Mouse (Mus musculus) myocyte (in vitro differentiated cells): Measurements from ENCODE around the gene Mrps18c. TPM values are rescaled to one million over a fixed set of nuclear protein-coding genes. Genes with fewer than 3 reads are reported as not detected.

Experiments used
- H3K27me3 ChIP-seq: one replicate; pipeline ENCODE4 v1.6.1; 2011; ENCODE audit not compliant: control insufficient read depth, insufficient read depth, insufficient read length
- H3K36me3 ChIP-seq: one replicate; pipeline ENCODE4 v1.6.1; 2011; ENCODE audit not compliant: control insufficient read depth, insufficient read depth
- H3K4me2 ChIP-seq: one replicate; pipeline ENCODE4 v1.6.1; 2011; ENCODE audit warnings: low read depth, control low read depth
- H3K4me3 ChIP-seq: one replicate; pipeline ENCODE4 v1.5.1; 2011; ENCODE audit warnings: mild to moderate bottlenecking, control low read depth, moderate library complexity
- H3K79me2 ChIP-seq: one replicate; pipeline ENCODE4 v1.6.1; 2011; ENCODE audit not compliant: control insufficient read depth, insufficient read depth
- H3ac ChIP-seq: one replicate; pipeline ENCODE4 v1.6.1; 2011; ENCODE audit not compliant: control insufficient read depth, insufficient read length
- CEBPB ChIP-seq: IDR thresholded peaks from 2 replicates; pipeline ENCODE4 v1.6.1; 2011; ENCODE audit warnings: mild to moderate bottlenecking, moderate library complexity; ENCODE audit not compliant: poor library complexity, insufficient read depth, severe bottlenecking
- E2F4 ChIP-seq: IDR thresholded peaks from one replicate; pipeline ENCODE4 v1.6.1; 2011; ENCODE audit warnings: mild to moderate bottlenecking, control low read depth, moderate library complexity; ENCODE audit not compliant: insufficient read depth
- MAX ChIP-seq: IDR thresholded peaks from one replicate; pipeline ENCODE4 v1.6.1; 2011; ENCODE audit warnings: low read depth, mild to moderate bottlenecking, control low read depth
- MYOD1 ChIP-seq, 3 experiments: IDR thresholded peaks; one replicate each; pipeline ENCODE4 v1.6.1; 2011; ENCODE audit warnings: control low read depth in 2 of 3, low read depth in 2 of 3, mild to moderate bottlenecking in 2 of 3, moderate library complexity in 1 of 3; ENCODE audit not compliant: insufficient read length in 2 of 3, control insufficient read depth in 1 of 3
- MYOG ChIP-seq, 3 experiments: IDR thresholded peaks; one replicate each; pipeline ENCODE4 v1.6.1; 2011; ENCODE audit warnings: control low read depth in 2 of 3, low read depth in 2 of 3, mild to moderate bottlenecking in 2 of 3; ENCODE audit not compliant: insufficient read length in 2 of 3, control insufficient read depth in 1 of 3, insufficient read depth in 1 of 3
- POLR2A ChIP-seq: IDR thresholded peaks from one replicate; pipeline ENCODE4 v1.6.1; 2011; ENCODE audit warnings: low read depth, mild to moderate bottlenecking, control low read depth, moderate library complexity; ENCODE audit not compliant: insufficient read length
- POLR2AphosphoS2 ChIP-seq: IDR thresholded peaks from one replicate; pipeline ENCODE4 v1.6.1; 2011; ENCODE audit warnings: low read depth, control low read depth; ENCODE audit not compliant: insufficient read length
- REST ChIP-seq: IDR thresholded peaks from one replicate; pipeline ENCODE4 v1.6.1; 2011; ENCODE audit warnings: mild to moderate bottlenecking, control low read depth, moderate library complexity; ENCODE audit not compliant: insufficient read depth, insufficient read length
- SRF ChIP-seq: IDR thresholded peaks from one replicate; pipeline ENCODE4 v1.6.1; 2011; ENCODE audit warnings: low read depth; ENCODE audit not compliant: control insufficient read depth, insufficient read length
- TCF12 ChIP-seq: IDR thresholded peaks from one replicate; pipeline ENCODE4 v1.6.1; 2011; ENCODE audit warnings: mild to moderate bottlenecking, control low read depth; ENCODE audit not compliant: poor library complexity, insufficient read depth, severe bottlenecking
- TCF3 ChIP-seq: IDR thresholded peaks from one replicate; pipeline ENCODE4 v1.6.1; 2011; ENCODE audit warnings: low read depth, control low read depth; ENCODE audit not compliant: insufficient read length
- USF1 ChIP-seq: IDR thresholded peaks from one replicate; pipeline ENCODE4 v1.6.1; 2011; ENCODE audit warnings: low read depth, mild to moderate bottlenecking, control low read depth, moderate library complexity
- polyA plus RNA-seq: library from polyadenylated mRNA; unstranded; fragments of >200 nt; fragmentation: generic; extraction: Trizol; gene quantifications from one replicate; pipeline ENCODE4 v1.2.1, GENCODE M21; 2012; ENCODE audit warnings: missing spikeins

Mrps18c gene
- polyA plus RNA-seq, result 71.7 TPM

DNA sequence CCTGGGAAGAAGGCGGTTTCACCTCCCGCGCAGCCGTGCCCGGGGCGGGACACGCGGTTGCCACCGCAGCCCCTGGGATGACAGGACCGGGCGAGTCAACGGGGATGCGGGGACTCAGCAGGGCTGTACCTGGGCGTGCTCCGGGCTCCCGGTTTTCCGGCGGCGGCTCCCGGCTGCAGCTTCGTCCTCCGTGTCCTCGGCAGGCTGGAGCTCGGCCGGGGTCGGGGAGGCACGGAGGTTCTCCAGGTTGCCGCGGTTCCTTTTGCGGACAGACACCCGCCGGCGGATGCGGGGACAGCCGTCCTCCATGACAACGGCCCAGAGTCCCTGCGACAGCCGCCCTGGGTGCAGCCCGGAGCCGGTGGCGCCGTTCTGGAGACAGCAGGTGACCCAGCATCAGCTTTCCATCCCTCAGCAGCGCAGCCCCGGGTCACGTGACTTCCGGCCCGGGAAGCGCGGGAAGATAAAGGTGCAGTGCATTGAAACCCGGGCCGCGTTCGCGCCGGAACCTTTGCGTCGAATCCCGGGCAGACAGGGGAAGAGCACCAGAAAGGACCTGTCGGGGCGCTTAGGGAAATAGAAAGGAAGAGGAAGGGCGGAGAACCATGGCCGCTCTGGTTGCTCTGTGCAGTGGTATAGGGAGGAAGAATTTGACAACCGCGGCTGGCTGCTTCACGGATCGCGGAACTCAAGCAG, at the start of gene Mrps18c, which contains the start of gene Helq:
Mrps18c (plus strand) TSS at position 463 of the 696 bp plus-strand sequence.
Helq (minus strand) TSS at position 434 of the 696 bp plus-strand sequence.
- peaks cover 7% of the 10 kb centered on the region for H3K36me3 ChIP-seq
- H3K27me3 ChIP-seq, result no peaks in the 10 kb centered on the region
- H3K4me3 ChIP-seq, result peak within 1 kb of the TSS; percentile 58
- H3ac ChIP-seq, result peak within 1 kb of the TSS; percentile 41
- TF ChIP-seq CEBPB, result no peak
- TF ChIP-seq MAX, result peak; percentile 27
- TF ChIP-seq TCF12, result no peak
- no peak for TF ChIP-seq TCF3
- peak in 1 of 3 experiments; percentile 37 for TF ChIP-seq MYOD1 (IDR thresholded peaks at IDR 0.05; ENCODE audit: control insufficient read depth in 1 of 3, insufficient read length in 2 of 3, low read depth in 2 of 3)
- TF ChIP-seq USF1, result peak; percentile 92
- TF ChIP-seq MYOG (IDR thresholded peaks at IDR 0.05; ENCODE audit: control insufficient read depth in 1 of 3, insufficient read depth in 1 of 3, insufficient read length in 2 of 3, low read depth in 2 of 3), result peak in 1 of 3 experiments; percentile 53
- no peak for TF ChIP-seq REST
- TF ChIP-seq E2F4, result peak; percentile 79
- TF ChIP-seq SRF, result peak; percentile 31
- peak; percentile 50 for TF ChIP-seq POLR2AphosphoS2
- TF ChIP-seq POLR2A, result peak; percentile 60
- H3K79me2 ChIP-seq, result peaks cover 11% of the 10 kb centered on the region
- peak within 1 kb of the TSS; percentile 91 for H3K4me2 ChIP-seq

DNA sequence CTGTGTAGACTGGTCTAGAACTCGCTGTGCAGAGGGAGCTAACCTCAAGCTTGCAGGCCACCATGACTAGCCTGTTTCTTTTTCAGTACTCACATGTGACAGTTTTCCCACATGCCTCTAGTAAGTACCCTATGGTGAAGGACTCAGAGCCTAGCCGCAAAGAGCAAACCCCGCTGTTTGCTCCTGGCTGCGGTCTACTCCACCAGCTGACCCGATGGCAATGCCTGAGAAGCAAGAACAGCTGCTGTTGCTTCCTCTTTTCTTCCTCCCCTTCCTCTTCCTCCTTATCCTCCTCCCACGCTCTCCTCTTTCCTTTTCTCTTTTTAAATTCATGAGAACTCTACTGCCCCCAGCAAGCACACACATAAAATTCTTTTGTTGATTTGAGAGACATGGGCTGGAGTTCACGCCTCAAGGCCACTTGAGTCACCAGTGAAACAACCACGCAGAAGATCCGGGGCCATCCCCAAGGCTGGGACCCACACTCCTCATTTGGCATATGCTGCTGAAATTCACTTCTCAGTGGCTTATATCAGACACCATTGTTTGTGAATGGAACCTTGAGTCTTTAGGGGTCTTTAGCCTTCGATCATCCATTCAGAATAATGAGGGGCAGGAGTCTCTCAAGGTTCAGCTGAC, 47.7 kb upstream of the Mrps18c start:
- Histone ChIP-seq H3K27me3 (no peaks in the 10 kb centered on the region), H3K4me3 (no peak overlapping the region), H3ac (no peak overlapping the region), H3K4me2 (peak overlapping the region; percentile 62), H3K36me3 (no peaks in the 10 kb centered on the region), H3K79me2 (no peaks in the 10 kb centered on the region)
- TF ChIP-seq CEBPB (no peak), MYOG (IDR thresholded peaks at IDR 0.05; ENCODE audit: control insufficient read depth in 1 of 3, insufficient read depth in 1 of 3, insufficient read length in 2 of 3, low read depth in 2 of 3) (peak in 2 of 3 experiments; percentile 36 to 81), E2F4 (no peak), MYOD1 (IDR thresholded peaks at IDR 0.05; ENCODE audit: control insufficient read depth in 1 of 3, insufficient read length in 2 of 3, low read depth in 2 of 3) (peak in 2 of 3 experiments; percentile 88 to 90)

DNA sequence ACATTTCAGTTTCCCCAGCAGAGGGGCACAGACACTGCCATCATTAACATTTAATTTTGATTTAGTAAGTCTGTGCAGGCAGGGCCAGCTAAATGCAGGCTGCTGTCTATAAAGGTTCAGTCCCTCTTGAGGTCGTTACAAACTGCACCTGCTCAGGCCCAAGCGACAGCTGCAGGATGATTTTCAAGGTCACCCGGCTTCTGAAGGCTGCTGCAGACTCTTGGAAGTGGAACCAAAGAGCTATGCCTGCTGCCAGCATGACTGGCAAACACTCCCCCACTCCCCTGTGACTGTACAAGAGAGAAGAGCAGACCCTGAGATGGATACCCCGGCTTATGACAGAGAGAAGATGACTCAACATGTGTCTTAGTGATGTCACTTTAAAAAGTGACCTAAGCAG, 46.8 kb upstream of the Mrps18c start:
- Histone ChIP-seq H3K27me3 (no peaks in the 10 kb centered on the region), H3ac (no peak overlapping the region), H3K4me2 (peak overlapping the region; percentile 62), H3K4me3 (no peak overlapping the region), H3K36me3 (no peaks in the 10 kb centered on the region), H3K79me2 (no peaks in the 10 kb centered on the region)
- TF ChIP-seq CEBPB, result no peak
- TF ChIP-seq TCF12, result peak; percentile 67
- TF ChIP-seq MYOD1 (IDR thresholded peaks at IDR 0.05; ENCODE audit: control insufficient read depth in 1 of 3, insufficient read length in 2 of 3, low read depth in 2 of 3), result peak; percentile 76 to 96 (median 93)
- no peak for TF ChIP-seq REST
- peak; percentile 77 to 94 (median 93) for TF ChIP-seq MYOG (IDR thresholded peaks at IDR 0.05; ENCODE audit: control insufficient read depth in 1 of 3, insufficient read depth in 1 of 3, insufficient read length in 2 of 3, low read depth in 2 of 3)
- no peak for TF ChIP-seq POLR2A
- TF ChIP-seq TCF3, result peak; percentile 19
- TF ChIP-seq USF1, result no peak
- TF ChIP-seq POLR2AphosphoS2, result no peak
- no peak for TF ChIP-seq MAX
- no peak for TF ChIP-seq SRF
- TF ChIP-seq E2F4, result no peak

DNA sequence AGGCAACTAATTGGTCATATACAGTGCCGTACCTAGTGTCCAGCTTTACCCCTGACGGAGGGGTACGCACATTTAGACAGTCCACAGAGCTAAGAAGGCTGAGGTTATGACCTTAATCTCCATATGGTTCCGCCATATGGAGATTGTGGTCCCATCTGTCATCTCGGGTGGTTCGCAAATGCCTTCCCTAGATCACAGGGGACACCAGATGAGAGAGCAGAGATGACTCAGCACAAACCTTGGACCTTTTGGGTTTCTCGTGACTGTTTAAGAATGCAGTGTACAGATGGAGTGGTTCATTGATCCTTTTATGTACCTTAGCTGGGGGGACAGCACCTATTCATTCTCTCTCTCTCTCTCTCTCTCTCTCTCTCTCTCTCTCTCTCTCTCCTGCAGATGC, 45.0 kb upstream of the Mrps18c start:
- H3K4me3 ChIP-seq, result no peak overlapping the region
- H3K79me2 ChIP-seq, result no peaks in the 10 kb centered on the region
- no peak overlapping the region for H3K4me2 ChIP-seq
- H3K27me3 ChIP-seq, result no peaks in the 10 kb centered on the region
- TF ChIP-seq MYOG (IDR thresholded peaks at IDR 0.05; ENCODE audit: control insufficient read depth in 1 of 3, insufficient read depth in 1 of 3, insufficient read length in 2 of 3, low read depth in 2 of 3), result no peak
- no peak overlapping the region for H3ac ChIP-seq
- no peaks in the 10 kb centered on the region for H3K36me3 ChIP-seq

DNA sequence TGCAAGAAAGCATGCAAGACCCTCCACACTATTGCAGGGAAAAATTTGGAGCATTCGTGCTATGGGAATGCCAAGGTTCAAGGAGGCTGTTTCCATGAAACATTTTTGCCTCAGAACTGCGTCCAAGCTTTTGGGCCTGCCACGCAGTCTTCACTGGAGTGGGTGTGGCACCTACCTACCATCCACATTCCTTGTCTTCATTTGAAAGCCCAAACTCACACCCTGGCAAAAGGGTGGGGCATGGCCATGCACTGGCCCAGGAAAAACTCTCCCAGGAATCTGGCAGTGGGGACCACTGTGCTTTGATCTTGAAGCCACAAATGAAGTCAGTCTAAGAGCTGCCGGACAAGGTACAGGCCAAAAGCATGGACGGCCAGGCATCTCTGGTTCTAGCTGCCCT, 40.3 kb upstream of the Mrps18c start:
- Histone ChIP-seq H3K36me3 (no peaks in the 10 kb centered on the region), H3K79me2 (no peaks in the 10 kb centered on the region), H3K27me3 (no peaks in the 10 kb centered on the region), H3ac (no peak overlapping the region), H3K4me3 (no peak overlapping the region), H3K4me2 (no peak overlapping the region)
- TF ChIP-seq MAX (no peak), REST (no peak), CEBPB (no peak), MYOG (IDR thresholded peaks at IDR 0.05; ENCODE audit: control insufficient read depth in 1 of 3, insufficient read depth in 1 of 3, insufficient read length in 2 of 3, low read depth in 2 of 3) (no peak), SRF (no peak), POLR2AphosphoS2 (no peak), TCF12 (no peak), POLR2A (no peak), TCF3 (no peak), E2F4 (no peak), MYOD1 (IDR thresholded peaks at IDR 0.05; ENCODE audit: control insufficient read depth in 1 of 3, insufficient read length in 2 of 3, low read depth in 2 of 3) (no peak), USF1 (no peak)
